Mouse (Mus musculus) retina, postnatal 1 day (tissue): ENCODE results near the gene Gbp8.
A peak's percentile ranks its signal among the peaks of the same experiment; 100 is the strongest.
"Not testable (repeated sequence)": the region's sequence is repeated elsewhere in the genome, so short reads cannot be mapped to it uniquely, and the experiment has no call there.

Experiments
- DNase-seq: peaks from one replicate; pipeline ENCODE4 v3.0.0-alpha.2; 2012

Gbp8 gene

DNA sequence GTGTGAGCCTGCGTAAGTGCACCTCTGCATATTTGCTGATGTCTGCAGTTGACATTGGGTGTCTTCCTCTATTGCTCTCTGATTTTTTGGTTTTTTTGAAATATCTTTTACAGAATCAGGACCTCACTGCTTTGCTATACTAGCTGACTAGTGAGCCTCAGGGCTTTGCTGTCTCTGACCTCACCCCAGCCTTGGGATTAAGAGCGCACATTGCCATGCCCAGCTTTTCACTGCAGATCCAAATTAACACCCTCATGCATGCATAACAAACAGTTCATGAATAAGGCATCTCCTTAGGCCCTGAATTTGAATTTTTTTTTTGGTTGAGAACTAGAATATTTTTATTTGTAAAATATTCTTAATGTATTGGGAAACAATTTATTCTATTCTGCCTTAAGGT is 84.1 kb downstream of the Gbp8 start:
- DNase-seq = no peak

DNA sequence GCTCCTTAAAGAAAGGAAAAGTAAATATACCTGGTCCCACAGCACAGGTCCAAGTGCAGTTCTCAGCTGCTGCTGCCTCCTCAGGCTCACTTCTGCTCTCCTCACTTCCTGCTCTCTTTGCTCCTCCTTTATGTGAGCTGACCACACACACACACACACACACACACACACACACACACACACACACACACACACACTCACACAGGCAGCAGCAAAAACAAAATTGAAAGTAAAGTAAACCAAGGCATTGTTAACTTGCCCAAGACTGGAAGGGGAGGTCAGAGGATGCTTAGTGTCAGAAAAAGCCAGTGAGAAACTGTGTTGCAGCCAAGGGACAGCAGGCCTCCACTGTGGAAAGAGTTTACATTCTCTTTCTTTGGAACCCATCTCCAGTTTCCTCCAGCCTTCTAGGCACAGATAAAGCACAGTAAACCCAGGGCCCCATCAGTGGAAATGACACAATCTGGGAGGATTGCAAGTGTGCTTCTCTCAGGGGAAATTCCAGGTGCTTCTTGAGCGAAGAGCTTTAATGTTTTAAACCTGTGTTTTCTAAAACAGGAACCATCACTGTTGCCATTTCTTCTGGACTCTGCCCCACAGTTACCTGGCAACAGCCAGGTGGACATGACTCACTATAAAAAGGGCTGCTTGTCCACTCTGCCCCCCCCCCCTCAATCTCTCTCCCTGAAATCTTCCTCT is 85.7 kb downstream of the Gbp8 start:
- not testable (repeated sequence) for DNase-seq

DNA sequence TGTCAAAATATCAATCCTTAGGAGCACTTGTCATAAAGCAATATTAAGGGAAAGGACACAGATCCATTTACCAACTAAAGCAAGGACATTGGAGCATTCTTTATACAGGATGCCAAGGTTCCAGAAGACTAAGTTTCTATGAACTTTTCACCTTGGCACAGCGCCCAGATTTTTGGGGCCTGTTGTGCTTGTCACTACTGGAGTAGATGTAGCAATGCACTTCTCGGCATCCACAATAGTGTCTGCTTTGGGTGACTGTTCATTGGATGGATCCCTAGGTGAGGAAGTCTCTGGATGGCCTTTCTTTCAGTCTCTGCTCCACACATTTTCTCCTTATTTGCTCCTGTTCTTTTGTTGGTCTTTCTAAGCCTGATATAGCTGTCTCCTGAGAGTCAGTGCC is 107.0 kb downstream of the Gbp8 start:
- no peak for DNase-seq

- DNase-seq = no peak
Measured at GRCm38 (mm10) chr5:105012551-105012950, 126.8 kb downstream of the Gbp8 start.

DNA sequence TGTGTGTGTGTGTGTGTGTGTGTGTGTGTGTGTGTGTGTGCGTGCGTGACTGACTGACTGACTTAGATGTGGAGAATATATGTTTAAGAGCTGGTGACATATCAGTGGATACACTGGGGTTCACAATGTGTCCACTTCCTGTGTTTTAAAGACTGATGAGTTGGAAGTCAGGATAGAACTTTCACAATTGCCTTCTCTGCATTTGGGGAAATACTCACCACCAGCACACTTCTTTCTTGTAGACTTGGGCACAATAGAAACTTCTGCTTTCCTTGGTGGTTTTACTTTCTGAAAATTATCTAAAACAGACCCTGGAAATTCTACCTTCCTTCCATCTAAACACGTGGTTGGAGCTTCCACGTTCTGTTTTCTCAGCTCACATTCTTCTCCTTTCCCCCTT is 127.8 kb downstream of the Gbp8 start:
- DNase-seq = no peak

DNA sequence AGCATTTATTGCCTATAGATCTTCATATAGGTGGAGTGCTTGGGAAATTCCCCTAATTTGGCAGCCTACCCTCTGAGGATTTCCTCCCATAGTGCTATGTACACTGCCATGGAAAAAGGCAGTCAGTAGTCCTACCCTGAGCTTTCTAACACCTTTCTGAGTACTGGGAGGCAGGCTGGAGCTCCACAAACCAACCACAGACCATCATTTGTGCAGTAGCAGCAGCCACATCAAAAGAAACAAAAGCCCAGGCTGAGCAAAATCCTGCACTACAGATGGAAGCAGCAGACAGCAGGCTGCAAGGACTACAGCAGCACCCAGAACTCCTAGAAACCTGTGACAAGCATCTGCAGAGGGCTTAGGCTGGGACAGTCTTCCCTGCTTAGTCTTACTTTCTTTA is 129.0 kb downstream of the Gbp8 start:
- DNase-seq = no peak

GRCm38 (mm10) chr5:104989411-104989810 is 149.9 kb downstream of the Gbp8 start:
- DNase-seq = no peak

GRCm38 (mm10) chr5:104988000-104988399 is 151.3 kb downstream of the Gbp8 start:
- DNase-seq = no peak

GRCm38 (mm10) chr5:104986706-104987105 is 152.6 kb downstream of the Gbp8 start:
- DNase-seq = peak; percentile 9

- no peak for DNase-seq
Measured at GRCm38 (mm10) chr5:104982535-104982934, 156.8 kb downstream of the Gbp8 start, which contains the start of gene Abcg3. TSS of gene Abcg3 (minus strand) at chr5:104982718.

DNA sequence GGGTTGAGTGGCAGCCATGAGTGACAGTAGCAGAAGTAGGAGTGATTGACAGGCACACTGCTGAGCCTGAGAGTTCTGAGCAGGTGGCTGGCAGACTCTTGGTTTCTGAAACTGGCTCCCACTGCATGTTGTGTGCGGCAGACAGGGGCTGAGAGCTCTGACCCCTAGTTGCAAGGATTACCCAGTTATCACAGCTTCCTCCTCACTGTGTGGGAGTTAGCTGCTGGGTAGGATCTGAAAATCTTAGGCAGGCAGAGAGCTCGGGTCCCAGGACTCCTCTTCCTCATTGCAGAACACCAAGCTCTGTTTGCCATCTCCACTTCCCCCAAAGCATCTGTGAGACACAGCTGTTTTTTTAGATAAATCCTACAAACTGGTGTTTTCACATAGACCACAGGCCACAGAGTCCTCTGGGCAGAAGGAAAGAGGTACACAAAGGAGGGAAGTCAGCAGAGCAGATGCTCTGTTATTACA is 160.3 kb downstream of the Gbp8 start:
- DNase-seq = no peak
